Mouse (Mus musculus) A20 (cell line): ENCODE measurements around the gene Rb1.
A peak's percentile ranks its signal among the peaks of the same experiment; 100 is the strongest.

ENCODE experiments used
- DNase-seq: peaks from one replicate; pipeline ENCODE4 v3.0.0-alpha.2; 2011; ENCODE audit warnings: low read depth, low spot score

The Rb1 gene

DNA sequence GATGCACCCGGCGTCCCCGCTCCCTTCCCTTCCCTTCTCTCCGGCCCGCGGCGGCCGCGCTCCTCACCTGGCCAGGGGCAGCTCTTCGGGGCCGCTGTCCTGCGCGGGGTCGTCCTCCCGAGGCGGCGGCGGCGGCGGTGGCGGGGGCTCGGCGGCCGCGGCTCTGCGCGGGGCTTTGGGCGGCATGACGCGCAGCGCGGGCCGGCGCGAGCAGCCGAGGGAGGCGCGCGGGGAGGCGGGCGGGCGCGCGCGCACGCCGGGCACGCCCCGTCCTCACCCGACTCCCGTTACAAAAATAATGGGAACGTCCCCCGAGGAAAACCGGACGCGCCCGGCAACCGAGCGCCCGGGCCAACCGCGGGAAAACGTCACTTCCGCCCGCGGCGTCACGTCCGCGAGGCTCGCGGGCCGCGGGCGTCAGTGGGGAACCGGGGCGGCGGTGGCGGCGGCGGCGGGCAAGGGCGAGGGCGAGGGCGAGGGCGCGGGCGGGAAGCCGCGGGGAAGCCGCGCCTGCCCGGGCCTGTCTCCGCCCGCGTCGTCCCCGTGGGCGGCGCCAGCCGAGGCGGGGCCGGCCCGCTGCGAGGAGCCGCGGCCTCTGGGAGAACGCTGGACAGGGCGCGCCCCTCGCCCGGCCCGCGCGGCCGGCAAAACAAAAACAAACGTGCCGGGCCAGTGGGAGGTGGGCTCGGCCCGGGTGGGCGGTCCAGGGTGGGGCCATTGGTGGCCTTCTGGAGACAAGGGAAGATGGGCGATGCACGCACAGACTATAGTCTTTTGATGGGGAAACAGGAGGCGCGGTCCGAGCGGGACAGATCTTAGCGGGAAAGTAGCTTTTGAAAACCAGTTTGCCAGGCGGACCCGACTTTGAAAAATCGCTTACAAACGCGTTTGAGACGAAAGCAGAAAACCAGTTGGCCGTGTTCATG lies at the start of gene Rb1:
Rb1 (minus strand) TSS at position 367 of the 926 bp plus-strand sequence.
- DNase-seq = peak; percentile 67

GRCm38 (mm10) chr14:73374315-73374890 lies 48.8 kb upstream of the Rb1 start:
- no peak for DNase-seq

DNA sequence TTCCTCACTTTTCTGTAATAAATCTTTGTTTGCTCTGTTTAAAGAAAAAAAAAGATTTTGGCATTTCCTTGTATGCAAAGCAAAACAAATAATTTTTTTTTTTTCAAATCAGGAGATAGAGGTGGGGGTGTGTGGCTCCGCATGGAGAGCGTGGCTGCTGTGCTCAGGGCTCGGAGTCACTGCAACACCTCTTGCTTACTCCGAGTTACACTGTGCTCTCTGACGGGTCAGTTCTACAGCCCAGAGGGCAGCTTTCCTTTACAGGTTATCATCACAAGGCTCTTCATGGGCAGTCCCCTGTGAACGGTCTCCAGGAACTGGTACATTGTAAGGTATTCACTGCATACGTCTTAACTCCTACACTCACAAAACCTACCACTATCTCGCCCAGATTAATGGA lies 48.0 kb upstream of the Rb1 start:
- no peak for DNase-seq

- no peak for DNase-seq
Observed at GRCm38 (mm10) chr14:73372990-73373389, 47.4 kb upstream of the Rb1 start.

GRCm38 (mm10) chr14:73371577-73371976 lies 46.0 kb upstream of the Rb1 start:
- DNase-seq = no peak

DNA sequence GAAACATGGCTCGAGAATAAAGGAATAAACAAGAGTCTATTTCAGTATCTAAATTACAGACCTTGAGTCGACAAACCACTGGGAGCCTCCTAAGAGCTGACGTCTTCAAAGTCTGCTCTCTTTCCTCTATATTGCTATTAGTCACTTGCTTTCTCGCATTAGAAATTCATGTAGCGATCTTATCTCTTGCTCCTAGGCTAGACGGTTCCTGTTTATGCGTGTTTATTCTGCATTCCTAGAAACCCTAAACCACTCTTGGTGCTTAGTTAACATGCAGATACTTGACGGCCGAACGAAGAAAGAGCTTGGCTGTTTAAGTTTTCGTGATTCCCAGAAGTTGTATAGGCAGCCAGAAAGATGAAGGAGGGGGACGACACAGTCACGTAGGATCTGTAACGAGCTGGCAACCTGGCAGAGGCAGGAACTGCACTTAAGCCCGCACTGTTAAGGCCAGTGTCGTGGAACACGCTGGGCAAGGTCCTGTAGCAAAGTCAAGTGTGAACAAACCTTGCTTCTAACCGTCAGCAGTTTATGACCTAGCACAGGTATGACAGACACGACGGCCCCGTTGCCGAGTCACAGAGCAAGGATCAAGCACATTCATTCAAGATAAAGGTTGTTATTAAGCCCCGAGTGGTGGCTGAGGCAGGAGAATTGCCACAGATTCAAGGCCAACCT lies 45.2 kb upstream of the Rb1 start:
- DNase-seq = no peak

DNA sequence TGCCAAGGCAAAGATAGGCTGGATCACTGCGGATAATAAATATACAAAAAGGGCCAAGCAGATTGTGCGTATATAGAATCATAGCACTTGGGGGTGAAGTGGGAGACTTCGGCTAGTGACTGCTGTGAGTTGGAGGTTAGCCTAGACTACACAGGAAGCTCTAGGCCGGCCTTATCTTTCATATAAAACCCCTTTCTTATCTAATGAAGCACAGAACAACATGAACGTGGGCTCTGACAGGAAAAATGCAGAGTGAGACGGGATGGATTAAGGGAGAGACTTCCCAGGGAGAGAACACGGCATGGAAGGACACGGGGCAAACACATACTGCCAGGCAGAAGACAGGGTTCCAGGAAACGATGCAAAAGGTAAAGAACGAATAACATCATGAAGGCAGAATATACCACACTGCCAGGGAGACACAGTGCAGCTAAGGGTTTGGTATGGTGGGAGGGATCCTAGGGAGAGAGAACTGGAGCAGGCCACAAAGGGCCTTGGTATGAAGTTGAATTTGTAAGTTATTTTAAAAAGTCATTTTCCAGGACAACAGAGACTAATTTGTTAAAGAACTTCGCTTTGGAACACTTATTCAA lies 44.6 kb upstream of the Rb1 start:
- DNase-seq = no peak

GRCm38 (mm10) chr14:73369634-73370033 lies 44.0 kb upstream of the Rb1 start:
- no peak for DNase-seq

- DNase-seq = no peak
Observed at GRCm38 (mm10) chr14:73368966-73369365, 43.3 kb upstream of the Rb1 start.

DNA sequence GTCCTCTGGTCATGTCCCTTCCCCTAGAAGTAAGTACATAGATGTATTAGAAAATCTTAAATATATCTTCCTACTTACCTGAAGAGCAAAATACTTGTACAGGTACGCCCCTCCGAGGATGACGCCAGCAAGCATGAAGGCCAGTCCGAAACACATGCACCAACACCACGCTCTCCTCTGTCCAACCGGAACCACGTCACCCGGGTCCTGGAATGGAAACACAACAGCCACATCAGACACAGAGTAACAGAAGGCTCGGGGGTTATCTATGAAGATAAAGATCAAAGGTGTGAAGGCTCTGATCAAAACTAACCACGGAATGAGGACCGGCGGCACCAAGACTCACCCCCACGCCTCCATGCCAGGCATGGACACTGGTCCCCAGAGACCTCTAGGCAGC lies 42.6 kb upstream of the Rb1 start:
- no peak for DNase-seq

GRCm38 (mm10) chr14:73366278-73366677 lies 40.7 kb upstream of the Rb1 start:
- no peak for DNase-seq

GRCm38 (mm10) chr14:73363782-73364181 lies 38.2 kb upstream of the Rb1 start:
- no peak for DNase-seq

- no peak for DNase-seq
Observed at GRCm38 (mm10) chr14:73354700-73355099, 29.1 kb upstream of the Rb1 start.

- DNase-seq = no peak
Observed at GRCm38 (mm10) chr14:73351118-73351517, 25.5 kb upstream of the Rb1 start.

- DNase-seq = no peak
Observed at GRCm38 (mm10) chr14:73350029-73350428, 24.4 kb upstream of the Rb1 start.

DNA sequence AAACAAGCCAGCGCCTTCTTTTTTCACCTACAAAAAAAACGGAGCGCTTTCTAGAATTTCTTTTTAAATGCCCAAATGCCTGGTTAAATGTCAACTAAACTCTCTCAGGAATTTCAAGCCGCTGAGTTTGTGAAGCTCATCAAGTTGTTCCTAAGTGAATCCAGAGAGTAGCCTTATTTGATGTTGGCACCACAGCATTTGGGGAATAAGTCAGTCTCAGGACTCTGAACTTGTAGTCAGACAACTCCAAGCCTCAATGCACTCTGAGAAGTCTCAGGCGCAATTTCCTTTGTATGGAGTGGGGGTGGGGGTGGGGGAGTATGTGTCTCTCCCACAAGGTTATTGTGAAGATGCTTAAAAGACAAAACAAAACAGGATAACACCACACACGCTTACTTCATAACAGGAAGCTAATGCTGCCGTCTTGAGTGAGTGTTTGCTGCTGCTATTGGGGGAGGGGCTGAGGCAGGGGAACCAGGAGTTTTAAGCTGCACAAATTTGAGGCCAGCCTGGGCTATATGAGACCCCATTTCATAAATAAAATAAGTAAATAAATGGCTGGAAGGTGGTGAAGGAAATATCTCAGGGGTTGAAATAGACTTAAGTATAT lies 23.5 kb upstream of the Rb1 start:
- DNase-seq = no peak

DNA sequence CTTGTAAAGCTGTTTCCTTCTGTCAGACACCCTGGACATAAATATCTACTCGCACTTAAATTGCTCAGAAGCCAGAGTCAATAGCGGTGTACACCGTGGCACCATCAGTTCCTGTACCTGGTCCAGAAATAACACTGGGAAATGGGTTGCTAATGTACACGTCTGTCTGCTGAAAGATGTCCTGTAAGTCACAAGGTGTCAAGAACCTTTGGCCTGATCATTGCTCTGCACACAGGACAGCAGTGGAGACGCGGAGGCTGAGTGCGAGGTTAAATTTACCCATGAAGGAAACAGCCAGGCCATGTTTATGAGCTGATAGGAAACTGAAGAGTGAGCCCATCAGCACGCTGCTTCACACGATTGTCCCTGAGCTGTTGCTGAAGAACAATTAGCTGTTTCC lies 21.7 kb upstream of the Rb1 start:
- DNase-seq = no peak

DNA sequence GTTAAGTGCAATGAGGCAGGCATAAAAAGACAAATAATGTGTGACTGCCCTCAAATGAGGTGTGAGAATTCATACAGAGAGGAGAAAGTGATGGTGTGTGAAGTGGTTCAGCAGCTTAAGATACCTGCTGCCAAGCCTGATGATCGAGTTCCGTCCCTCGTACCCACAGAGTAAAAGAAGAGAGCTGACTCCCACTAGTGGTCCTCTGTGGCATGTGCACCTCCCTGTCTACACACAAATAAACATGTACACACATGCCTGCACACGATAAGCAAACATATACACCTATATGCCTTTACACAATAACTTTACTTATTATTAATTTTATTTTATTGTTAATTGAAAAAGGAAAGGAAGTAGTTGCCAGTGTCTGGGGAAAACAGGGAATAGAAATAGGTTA lies 20.0 kb upstream of the Rb1 start:
- DNase-seq = peak; percentile 43

- DNase-seq = no peak
Observed at GRCm38 (mm10) chr14:73340051-73340755, 14.6 kb upstream of the Rb1 start.

GRCm38 (mm10) chr14:73339615-73340014 lies 14.0 kb upstream of the Rb1 start:
- peak; percentile 44 for DNase-seq
